Mouse (Mus musculus) cerebellum, adult 2 months (tissue): ENCODE results near the gene H2-Q4. TPM values are rescaled to one million over a fixed set of nuclear protein-coding genes. Genes with fewer than 3 reads are reported as not detected.
"Not testable (repeated sequence)": the region's sequence is repeated elsewhere in the genome, so short reads cannot be mapped to it uniquely, and the experiment has no call there.

ENCODE experiments used
- DNase-seq, 2 experiments: peaks; one replicate each; pipeline ENCODE4 v3.0.0; 2021
- H3K27ac ChIP-seq: fragments of 200-500 bp; 2 replicates; pipeline ENCODE4 v1.5.1; 2012; ENCODE audit warnings: low read length, control low read depth, inconsistent platforms; ENCODE audit not compliant: insufficient read depth
- H3K27me3 ChIP-seq: fragments of 200-500 bp; 2 replicates; pipeline ENCODE4 v1.6.1; 2012; ENCODE audit warnings: inconsistent platforms, mild to moderate bottlenecking, low read length, moderate library complexity; ENCODE audit not compliant: control insufficient read depth, insufficient read depth
- H3K4me1 ChIP-seq: fragments of 200-500 bp; 2 replicates; pipeline ENCODE4 v1.6.1; 2011; ENCODE audit warnings: low read length; ENCODE audit not compliant: control insufficient read depth, insufficient read depth
- H3K4me3 ChIP-seq: fragments of 200-500 bp; replicated peaks from 2 replicates; pipeline ENCODE3; 2011; ENCODE audit warnings: mild to moderate bottlenecking, low read depth, low read length, control low read depth; ENCODE audit not compliant: insufficient read depth
- CTCF ChIP-seq: fragments of 200-500 bp; IDR thresholded peaks from 2 replicates; pipeline ENCODE4 v1.5.1; 2011; ENCODE audit warnings: low read depth, mild to moderate bottlenecking, control low read depth, low read length, moderate library complexity, borderline replicate concordance; ENCODE audit not compliant: insufficient read depth
- POLR2A ChIP-seq: fragments of 200-500 bp; IDR thresholded peaks from 2 replicates; pipeline ENCODE4 v1.6.1; 2011; ENCODE audit warnings: low read length, control low read depth, borderline replicate concordance; ENCODE audit not compliant: insufficient read depth
- WGBS: fragments of 180-500 bp; shearing (Covaris S2); methylation state at CpG from one replicate; pipeline ENCODE4 v1.1.7; 2018; 5-methylcytosine and 5-hydroxymethylcytosine counted together
- polyA plus RNA-seq: library from polyadenylated mRNA; depleted of rRNA; stranded (reverse); fragments of >200 nt; gene quantifications from 2 replicates; pipeline ENCODE4 v1.2.3, GENCODE M21; 2012

The H2-Q4 gene
- polyA plus RNA-seq, 1 experiment, result 7.0 TPM

- 40% methylated on average over 1 of the region's 1 CpGs for WGBS
Observed at GRCm38 (mm10) chr17:35357086-35357485, 22.3 kb upstream of the H2-Q4 start.

GRCm38 (mm10) chr17:35358763-35359469 lies 20.5 kb upstream of the H2-Q4 start:
- Histone ChIP-seq H3K27me3 (peaks cover 1% of the 10 kb centered on the region; the same call in 1 of the 2 replicates), H3K4me3 (no peak overlapping the region), H3K27ac (no peak overlapping the region), H3K4me1 (no peaks in the 10 kb centered on the region)
- TF ChIP-seq CTCF, result no peak
- TF ChIP-seq POLR2A, result no peak
- 9% methylated on average over 38 of the region's 38 CpGs for WGBS
- DNase-seq, result no peak

More at GRCm38 (mm10) chr17:35357086-35357485, 22.3 kb upstream of the H2-Q4 start:
- peaks cover 1% of the 10 kb centered on the region; the same call in 1 of the 2 replicates for H3K27me3 ChIP-seq
- H3K27ac ChIP-seq, result no peak overlapping the region
- no peak overlapping the region for H3K4me3 ChIP-seq
- no peak for DNase-seq
- no peaks in the 10 kb centered on the region for H3K4me1 ChIP-seq
- TF ChIP-seq POLR2A, result no peak
- TF ChIP-seq CTCF, result no peak

- Histone ChIP-seq H3K27me3 (peaks cover 1% of the 10 kb centered on the region; the same call in 1 of the 2 replicates), H3K4me1 (no peaks in the 10 kb centered on the region), H3K27ac (no peak overlapping the region), H3K4me3 (no peak overlapping the region)
- DNase-seq, result no peak
- TF ChIP-seq POLR2A (no peak), CTCF (no peak)
- 20% methylated on average over 21 of the region's 21 CpGs for WGBS
Observed at GRCm38 (mm10) chr17:35359470-35359862, 20.0 kb upstream of the H2-Q4 start.

GRCm38 (mm10) chr17:35379729-35380451 lies 473 bp downstream of the H2-Q4 start:
- DNase-seq, result no peak
- Histone ChIP-seq H3K27ac (no peak overlapping the region), H3K27me3 (no peaks in the 10 kb centered on the region; the same call in 1 of the 2 replicates), H3K4me3 (peak overlapping the region; percentile 52), H3K4me1 (no peaks in the 10 kb centered on the region)
- no peak for TF ChIP-seq CTCF
- WGBS, result 2% methylated on average over 70 of the region's 70 CpGs

GRCm38 (mm10) chr17:35389796-35390195 lies 10.4 kb downstream of the H2-Q4 start:
- DNase-seq, H3K27ac ChIP-seq, H3K27me3 ChIP-seq, H3K4me3 ChIP-seq, H3K4me1 ChIP-seq: not testable (repeated sequence)
- WGBS, result 8% methylated on average over 7 of the region's 7 CpGs

GRCm38 (mm10) chr17:35392671-35393070 lies 13.3 kb downstream of the H2-Q4 start:
- not testable (repeated sequence) for H3K27me3 ChIP-seq, DNase-seq, H3K4me3 ChIP-seq, H3K27ac ChIP-seq, H3K4me1 ChIP-seq
- WGBS, result 79% methylated on average over 2 of the region's 2 CpGs

GRCm38 (mm10) chr17:35393864-35394800 lies 14.7 kb downstream of the H2-Q4 start:
- H3K4me3 ChIP-seq, H3K27ac ChIP-seq: not testable (repeated sequence)

GRCm38 (mm10) chr17:35396956-35397355 lies 17.5 kb downstream of the H2-Q4 start:
- not testable (repeated sequence) for DNase-seq, H3K27me3 ChIP-seq, H3K4me3 ChIP-seq, H3K27ac ChIP-seq, H3K4me1 ChIP-seq
- 87% methylated on average over 2 of the region's 2 CpGs for WGBS

More at GRCm38 (mm10) chr17:35393864-35394800, 14.7 kb downstream of the H2-Q4 start:
- DNase-seq, H3K27me3 ChIP-seq, H3K4me1 ChIP-seq: not testable (repeated sequence)
- 1% methylated on average over 56 of the region's 75 CpGs for WGBS

- H3K27me3 ChIP-seq, result not testable (repeated sequence)
Observed at GRCm38 (mm10) chr17:35413057-35413456, 33.6 kb downstream of the H2-Q4 start.

GRCm38 (mm10) chr17:35415273-35416129 lies 36.1 kb downstream of the H2-Q4 start:
- not testable (repeated sequence) for DNase-seq, H3K4me1 ChIP-seq, H3K27ac ChIP-seq, H3K27me3 ChIP-seq, H3K4me3 ChIP-seq
- WGBS, result 60% methylated on average over 1 of the region's 10 CpGs

More at GRCm38 (mm10) chr17:35413057-35413456, 33.6 kb downstream of the H2-Q4 start:
- H3K27ac ChIP-seq, H3K4me3 ChIP-seq, H3K4me1 ChIP-seq, DNase-seq: not testable (repeated sequence)
- no CpG with 5 or more reads among the region's 1 CpGs for WGBS
